ENCODE assay signal across 25 mouse cellular contexts in the genomic region with DNA sequence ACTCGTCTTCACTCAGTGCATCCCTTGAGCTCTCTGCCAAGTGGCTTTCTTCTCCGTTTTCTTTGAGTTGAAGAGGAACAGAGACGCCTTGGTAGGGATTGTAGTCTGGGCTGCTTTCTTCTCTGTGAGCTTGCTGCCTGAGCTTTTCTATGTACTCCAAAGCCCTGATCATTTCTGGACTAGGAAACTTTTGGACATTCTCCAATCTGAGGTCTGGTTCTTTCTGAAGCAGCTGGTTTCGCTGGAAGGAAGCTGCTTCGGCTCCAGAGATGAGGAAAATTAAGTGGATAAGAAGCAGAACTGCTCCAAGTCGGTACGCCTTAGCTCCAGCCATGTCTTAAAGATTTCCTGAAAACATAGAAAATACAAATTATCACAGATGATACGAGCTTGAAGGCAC. TPM values are rescaled to one million over a fixed set of nuclear protein-coding genes. Genes with fewer than 3 reads are reported as not detected.
"Had no signal": no experiment of that assay in that cellular context is flagged by ENCODE, and none has a peak within 500 bp of the region (broad histone marks: within the 10 kb centered on the region; RNA-seq: fewer than 3 reads in every experiment).

No protein-coding gene starts in this region.

- H3K4me2 ChIP-seq: limb, embryonic 13.5 days; liver, embryonic 12.5 days; liver, embryonic 15.5 days; lung, embryonic 15.5 days; midbrain, embryonic 11.5 days; neural tube, embryonic 13.5 days; stomach, embryonic 15.5 days had no signal

- H3K36me3 ChIP-seq: limb, embryonic 10.5 days; limb, embryonic 13.5 days; liver, embryonic 12.5 days; liver, embryonic 15.5 days; lung, embryonic 15.5 days; stomach, embryonic 15.5 days had no signal

- DNase-seq: kidney, postnatal 25 days; layer of hippocampus, adult 9-11 months; liver; lung, adult 18-20 months; lung, postnatal 10 days; lung, postnatal 36 days; midbrain, embryonic 14.5 days; retina, postnatal 1 day; right cerebral cortex, postnatal 25 days; spleen, adult 18-20 months; thymus, postnatal 36 days had no signal

- H3K27ac ChIP-seq: kidney, postnatal 0 days; layer of hippocampus, adult 2 months; limb, embryonic 10.5 days; limb, embryonic 13.5 days; liver, embryonic 12.5 days; liver, embryonic 15.5 days; lung, embryonic 15.5 days; neural tube, embryonic 13.5 days; stomach, embryonic 15.5 days had no signal

- H3K4me1 ChIP-seq: limb, embryonic 10.5 days; limb, embryonic 13.5 days; liver, embryonic 12.5 days; liver, embryonic 15.5 days; lung, embryonic 15.5 days; stomach, embryonic 15.5 days had no signal

- H3K9ac ChIP-seq: limb, embryonic 13.5 days; liver, embryonic 12.5 days; liver, embryonic 15.5 days; lung, embryonic 15.5 days; neural tube, embryonic 13.5 days; stomach, embryonic 15.5 days had no signal

- H3K9me3 ChIP-seq: limb, embryonic 10.5 days; limb, embryonic 13.5 days; liver, embryonic 12.5 days; liver, embryonic 15.5 days; lung, embryonic 15.5 days; neural tube, embryonic 13.5 days; stomach, embryonic 15.5 days had no signal

- ATAC-seq: liver, embryonic 12.5 days had no signal

- H3K27me3 ChIP-seq: limb, embryonic 13.5 days; liver, embryonic 12.5 days; liver, embryonic 15.5 days; lung, embryonic 15.5 days; neural tube, embryonic 13.5 days; stomach, embryonic 15.5 days had no signal

- H3K4me3 ChIP-seq: layer of hippocampus, adult 2 months; limb, embryonic 10.5 days; limb, embryonic 13.5 days; liver, embryonic 12.5 days; liver, embryonic 15.5 days; lung, embryonic 15.5 days; myocyte; neural tube, embryonic 13.5 days; stomach, embryonic 15.5 days had no signal

RNA-seq across cellular contexts. Expression of a gene that starts 3.2 kb away (rescaled TPM):
- total RNA-seq: megakaryocyte-erythroid progenitor cell, adult 5-6 weeks; monocyte, adult 5-6 weeks; neutrophil, adult 5-6 weeks had no signal
- polyA plus RNA-seq: liver, embryonic 12.5 days; myocyte had no signal
